Mouse (Mus musculus) heart, embryonic 11.5 days (tissue): ENCODE results near the gene Trim9. TPM values are rescaled to one million over a fixed set of nuclear protein-coding genes. Genes with fewer than 3 reads are reported as not detected.

Source experiments
- ATAC-seq: fragments of 200-750 bp; cut with Nextera tagmentation; replicated peaks from 2 replicates; pipeline ENCODE4 v1.8.0; 2017; ENCODE audit warnings: moderate library complexity; ENCODE audit not compliant: insufficient number of reproducible peaks, low FRiP score, low TSS enrichment
- H3K27ac ChIP-seq: fragments of 300-500 bp; sonication (generic); 2 replicates; pipeline ENCODE4 v1.5.1; 2014; ENCODE audit warnings: mild to moderate bottlenecking, low read depth, low read length
- H3K27me3 ChIP-seq: fragments of 300-500 bp; sonication (generic); 2 replicates; pipeline ENCODE4 v1.6.1; 2014; ENCODE audit warnings: mild to moderate bottlenecking, low read length, mixed read lengths; ENCODE audit not compliant: control insufficient read depth, insufficient read depth
- H3K36me3 ChIP-seq: fragments of 300-500 bp; sonication (generic); 2 replicates; pipeline ENCODE4 v1.6.1; 2014; ENCODE audit warnings: mild to moderate bottlenecking, low read length, moderate library complexity, mixed read lengths; ENCODE audit not compliant: control insufficient read depth, insufficient read depth
- H3K4me1 ChIP-seq: fragments of 300-500 bp; sonication (generic); 2 replicates; pipeline ENCODE4 v1.6.1; 2014; ENCODE audit warnings: low read length; ENCODE audit not compliant: control insufficient read depth, insufficient read depth
- H3K4me2 ChIP-seq: fragments of 300-500 bp; sonication (generic); 2 replicates; pipeline ENCODE4 v1.6.1; 2014; ENCODE audit warnings: mild to moderate bottlenecking, moderate library complexity
- H3K4me3 ChIP-seq: fragments of 300-500 bp; sonication (generic); 2 replicates; pipeline ENCODE4 v1.5.1; 2014; ENCODE audit warnings: low read depth, low read length
- H3K9ac ChIP-seq: fragments of 300-500 bp; sonication (generic); 2 replicates; pipeline ENCODE4 v1.6.1; 2014; ENCODE audit warnings: mild to moderate bottlenecking, low read depth, low read length, moderate library complexity
- H3K9me3 ChIP-seq: fragments of 300-500 bp; sonication (generic); replicated peaks from 2 replicates; pipeline ENCODE4 v1.6.1; 2016; ENCODE audit warnings: low read length; ENCODE audit not compliant: control insufficient read depth
- WGBS: fragments of 180-500 bp; shearing (Covaris S2); extraction: QIAGEN DNeasy Blood & Tissue Kit; methylation state at CpG from one replicate; pipeline ENCODE4 v1.1.7; 2014; ENCODE audit not compliant: insufficient replicate concordance; 5-methylcytosine and 5-hydroxymethylcytosine counted together
- polyA plus RNA-seq: library from polyadenylated mRNA; unstranded; fragments of >200 nt; fragmentation: Nextera tagmentation; extraction: Ambion mirVana; gene quantifications from 2 replicates; pipeline ENCODE4 v1.2.1, GENCODE M21; 2014

Trim9 gene
- polyA plus RNA-seq, 1 experiment from 2014 or later = 0.59 TPM

DNA sequence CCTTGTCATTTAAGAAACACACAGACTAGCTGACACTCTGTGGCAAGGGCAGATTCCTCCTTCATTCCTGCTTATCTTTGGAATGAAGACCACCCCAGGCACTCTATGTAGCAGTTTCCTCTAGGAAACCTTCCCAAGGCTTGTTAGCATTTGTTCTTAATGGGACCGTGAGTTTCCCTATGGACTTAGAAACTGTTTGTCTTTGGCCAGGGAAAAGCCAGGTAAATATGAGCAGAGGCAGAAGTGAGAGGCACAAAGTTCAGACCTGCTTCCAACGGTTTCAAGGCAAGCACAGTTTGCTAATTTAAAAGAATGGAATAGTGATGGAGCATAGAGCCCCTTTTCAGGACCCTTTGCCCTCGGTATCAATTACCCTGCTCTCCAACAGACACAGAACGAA, 124.1 kb downstream of the Trim9 start:
- peaks cover 7% of the 10 kb centered on the region for H3K4me1 ChIP-seq
- H3K9ac ChIP-seq = no peak overlapping the region
- no peak for ATAC-seq
- no peaks in the 10 kb centered on the region for H3K9me3 ChIP-seq
- no peak overlapping the region for H3K4me3 ChIP-seq
- H3K27me3 ChIP-seq = no peaks in the 10 kb centered on the region
- H3K36me3 ChIP-seq = no peaks in the 10 kb centered on the region
- 46% methylated on average over 4 of the region's 4 CpGs for WGBS
- no peak overlapping the region for H3K4me2 ChIP-seq
- no peak overlapping the region for H3K27ac ChIP-seq

GRCm38 (mm10) chr12:70221425-70221824, 126.0 kb downstream of the Trim9 start:
- Histone ChIP-seq H3K4me1 (peaks cover under 1% of the 10 kb centered on the region), H3K4me3 (no peak overlapping the region), H3K9ac (no peak overlapping the region), H3K36me3 (no peaks in the 10 kb centered on the region), H3K9me3 (no peaks in the 10 kb centered on the region), H3K27ac (no peak overlapping the region), H3K4me2 (no peak overlapping the region), H3K27me3 (no peaks in the 10 kb centered on the region)
- WGBS = 81% methylated on average over 5 of the region's 5 CpGs
- ATAC-seq = no peak

GRCm38 (mm10) chr12:70218795-70219540, 128.4 kb downstream of the Trim9 start:
- H3K4me1 ChIP-seq = no peaks in the 10 kb centered on the region
- no peak overlapping the region for H3K4me2 ChIP-seq
- no peaks in the 10 kb centered on the region for H3K27me3 ChIP-seq
- WGBS = 79% methylated on average over 8 of the region's 8 CpGs
- ATAC-seq = no peak
- no peaks in the 10 kb centered on the region for H3K9me3 ChIP-seq
- no peak overlapping the region for H3K4me3 ChIP-seq
- no peaks in the 10 kb centered on the region for H3K36me3 ChIP-seq
- H3K27ac ChIP-seq = no peak overlapping the region
- no peak overlapping the region for H3K9ac ChIP-seq

- H3K4me2 ChIP-seq = no peak overlapping the region
- H3K27me3 ChIP-seq = no peaks in the 10 kb centered on the region
- no peaks in the 10 kb centered on the region for H3K9me3 ChIP-seq
- H3K9ac ChIP-seq = no peak overlapping the region
- H3K27ac ChIP-seq = no peak overlapping the region
- H3K4me1 ChIP-seq = no peaks in the 10 kb centered on the region
- 77% methylated on average over 16 of the region's 16 CpGs for WGBS
- H3K36me3 ChIP-seq = no peaks in the 10 kb centered on the region
- no peak for ATAC-seq
- no peak overlapping the region for H3K4me3 ChIP-seq
Measured at GRCm38 (mm10) chr12:70216229-70216800, 131.1 kb downstream of the Trim9 start.

DNA sequence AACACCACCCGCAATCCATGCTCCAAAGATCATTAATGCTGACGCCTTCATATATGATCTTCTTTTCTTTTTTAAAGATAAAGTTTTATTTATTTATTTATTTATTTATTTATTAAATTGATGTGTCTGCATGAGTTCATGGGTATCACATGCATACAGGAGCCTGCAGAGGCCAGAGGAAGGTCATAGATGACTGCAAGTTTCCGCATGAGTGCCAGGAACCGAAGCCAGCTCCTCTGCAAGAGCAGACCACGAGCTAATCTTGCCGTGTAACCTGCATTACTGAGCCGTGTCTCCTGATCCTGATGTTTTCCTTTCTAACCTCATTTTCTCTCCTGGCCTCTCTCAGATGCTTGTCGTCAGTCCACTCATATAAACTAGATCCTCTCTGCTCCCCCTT, 133.1 kb downstream of the Trim9 start:
- no peaks in the 10 kb centered on the region for H3K4me1 ChIP-seq
- no peaks in the 10 kb centered on the region for H3K36me3 ChIP-seq
- WGBS = 78% methylated on average over 8 of the region's 8 CpGs
- ATAC-seq = no peak
- H3K4me3 ChIP-seq = no peak overlapping the region
- no peaks in the 10 kb centered on the region for H3K9me3 ChIP-seq
- H3K4me2 ChIP-seq = no peak overlapping the region
- H3K9ac ChIP-seq = no peak overlapping the region
- no peaks in the 10 kb centered on the region for H3K27me3 ChIP-seq
- no peak overlapping the region for H3K27ac ChIP-seq

GRCm38 (mm10) chr12:70213601-70214000, 133.8 kb downstream of the Trim9 start:
- H3K9me3 ChIP-seq = no peaks in the 10 kb centered on the region
- WGBS = 87% methylated on average over 6 of the region's 6 CpGs
- ATAC-seq = no peak

GRCm38 (mm10) chr12:70212501-70212900, 134.9 kb downstream of the Trim9 start:
- ATAC-seq = no peak
- Histone ChIP-seq H3K36me3 (no peaks in the 10 kb centered on the region), H3K4me1 (no peaks in the 10 kb centered on the region), H3K9me3 (no peaks in the 10 kb centered on the region), H3K4me3 (no peak overlapping the region), H3K27me3 (no peaks in the 10 kb centered on the region), H3K27ac (no peak overlapping the region), H3K9ac (no peak overlapping the region), H3K4me2 (no peak overlapping the region)
- 77% methylated on average over 4 of the region's 4 CpGs for WGBS

More at GRCm38 (mm10) chr12:70213601-70214000, 133.8 kb downstream of the Trim9 start:
- H3K36me3 ChIP-seq = no peaks in the 10 kb centered on the region
- no peaks in the 10 kb centered on the region for H3K4me1 ChIP-seq
- H3K4me2 ChIP-seq = no peak overlapping the region
- H3K9ac ChIP-seq = no peak overlapping the region
- no peaks in the 10 kb centered on the region for H3K27me3 ChIP-seq
- H3K27ac ChIP-seq = no peak overlapping the region
- H3K4me3 ChIP-seq = no peak overlapping the region

DNA sequence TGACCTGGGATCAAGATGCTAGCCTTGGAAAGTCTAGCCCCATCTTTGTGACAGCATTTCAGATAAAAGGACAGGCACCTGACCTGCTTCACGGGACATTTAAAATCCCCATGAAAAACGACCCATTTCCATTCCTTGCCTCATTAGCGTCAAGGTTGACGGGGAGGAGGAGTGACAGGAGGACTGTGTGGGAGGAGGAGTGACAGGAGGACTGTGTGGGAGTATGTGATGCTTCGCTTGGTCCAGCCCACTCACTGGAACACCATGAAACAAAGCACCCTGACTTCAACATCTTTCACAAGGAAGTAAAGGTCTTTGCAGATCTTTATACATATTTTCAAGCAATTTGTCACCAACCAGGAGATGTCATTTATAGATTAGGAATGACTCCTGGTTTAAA, 139.2 kb downstream of the Trim9 start:
- H3K4me1 ChIP-seq = no peaks in the 10 kb centered on the region
- 59% methylated on average over 5 of the region's 5 CpGs for WGBS

DNA sequence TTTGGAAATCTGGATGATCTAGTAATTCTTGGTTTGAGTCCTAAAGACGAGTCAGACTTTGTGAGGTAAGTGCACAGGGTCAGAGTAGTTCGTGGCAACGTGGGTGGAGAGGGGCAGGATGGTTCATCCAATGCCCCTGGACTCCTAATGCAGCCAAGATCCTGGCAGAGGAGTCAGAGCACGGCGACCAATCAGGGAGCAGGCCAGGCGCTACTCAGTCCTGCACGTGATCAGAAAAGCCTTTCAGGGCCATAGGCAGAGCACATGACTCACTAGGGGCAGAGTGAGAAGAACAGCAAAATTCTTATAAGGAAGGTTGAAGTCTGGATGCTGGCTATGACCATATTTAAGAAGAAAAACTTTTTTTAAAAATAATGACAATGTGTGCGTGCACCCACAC, 143.0 kb downstream of the Trim9 start:
- 72% methylated on average over 8 of the region's 8 CpGs for WGBS

More for the DNA sequence above, 139.2 kb downstream of the Trim9 start:
- no peaks in the 10 kb centered on the region for H3K36me3 ChIP-seq
- H3K27ac ChIP-seq = no peak overlapping the region
- H3K9me3 ChIP-seq = no peaks in the 10 kb centered on the region
- H3K4me2 ChIP-seq = no peak overlapping the region
- H3K4me3 ChIP-seq = no peak overlapping the region
- H3K27me3 ChIP-seq = no peaks in the 10 kb centered on the region
- ATAC-seq = no peak
- H3K9ac ChIP-seq = no peak overlapping the region

More for the DNA sequence above, 143.0 kb downstream of the Trim9 start:
- Histone ChIP-seq H3K4me2 (no peak overlapping the region), H3K4me1 (no peaks in the 10 kb centered on the region), H3K27me3 (no peaks in the 10 kb centered on the region), H3K9me3 (no peaks in the 10 kb centered on the region), H3K36me3 (no peaks in the 10 kb centered on the region), H3K4me3 (no peak overlapping the region), H3K9ac (no peak overlapping the region), H3K27ac (no peak overlapping the region)
- no peak for ATAC-seq
